Mouse (Mus musculus): Measurements from ENCODE around the gene Esam. TPM values are rescaled to one million over a fixed set of nuclear protein-coding genes. Genes with fewer than 3 reads are reported as not detected.

The Esam gene
- polyA plus RNA-seq, 1 experiment from 2014 or later, result 256 TPM

- H3K4me2 ChIP-seq (replicated peaks; ENCODE audit: low read depth, low read length), result no peak overlapping the region
- WGBS, result 44% methylated on average over 2 of the region's 2 CpGs
- H3K27ac ChIP-seq (ENCODE audit: low read length), result no peak overlapping the region
- no peaks in the 10 kb centered on the region for H3K27me3 ChIP-seq (replicated peaks; ENCODE audit: insufficient read depth, low read length)
- peaks cover 7% of the 10 kb centered on the region; the same call in 1 of the 2 replicates for H3K4me1 ChIP-seq (ENCODE audit: insufficient read depth, low read depth, low read length)
- no peak for DNase-seq (ENCODE audit: low spot score)
- no peaks in the 10 kb centered on the region for H3K36me3 ChIP-seq (ENCODE audit: insufficient read depth, low read length)
- ATAC-seq, result no peak; the same call in 1 of the 2 replicates
- TF ChIP-seq EP300 (IDR thresholded peaks at IDR 0.05) (no peak), CTCF (IDR thresholded peaks at IDR 0.05) (no peak)
- H3K9me3 ChIP-seq (ENCODE audit: low read length), result no peaks in the 10 kb centered on the region
- H3K4me3 ChIP-seq (ENCODE audit: low read depth, low read length), result no peak overlapping the region
- H3K9ac ChIP-seq (replicated peaks; ENCODE audit: low read depth), result no peak overlapping the region
Observed at GRCm38 (mm10) chr9:37569231-37569835, 41.5 kb downstream of the Esam start.

GRCm38 (mm10) chr9:37572204-37572876 is 44.5 kb downstream of the Esam start:
- Histone ChIP-seq H3K36me3 (ENCODE audit: insufficient read depth, low read length) (no peaks in the 10 kb centered on the region), H3K4me3 (ENCODE audit: low read depth, low read length) (no peak overlapping the region), H3K4me1 (ENCODE audit: insufficient read depth, low read depth, low read length) (peaks cover 7% of the 10 kb centered on the region; the same call in 1 of the 2 replicates), H3K27me3 (replicated peaks; ENCODE audit: insufficient read depth, low read length) (no peaks in the 10 kb centered on the region), H3K27ac (ENCODE audit: low read length) (no peak overlapping the region), H3K9ac (replicated peaks; ENCODE audit: low read depth) (no peak overlapping the region), H3K4me2 (replicated peaks; ENCODE audit: low read depth, low read length) (no peak overlapping the region), H3K9me3 (ENCODE audit: low read length) (no peaks in the 10 kb centered on the region)
- DNase-seq (ENCODE audit: low spot score) (no peak), ATAC-seq (no peak)
- WGBS, result 49% methylated on average over 3 of the region's 3 CpGs
- TF ChIP-seq CTCF (IDR thresholded peaks at IDR 0.05) (no peak), EP300 (IDR thresholded peaks at IDR 0.05) (no peak)

DNA sequence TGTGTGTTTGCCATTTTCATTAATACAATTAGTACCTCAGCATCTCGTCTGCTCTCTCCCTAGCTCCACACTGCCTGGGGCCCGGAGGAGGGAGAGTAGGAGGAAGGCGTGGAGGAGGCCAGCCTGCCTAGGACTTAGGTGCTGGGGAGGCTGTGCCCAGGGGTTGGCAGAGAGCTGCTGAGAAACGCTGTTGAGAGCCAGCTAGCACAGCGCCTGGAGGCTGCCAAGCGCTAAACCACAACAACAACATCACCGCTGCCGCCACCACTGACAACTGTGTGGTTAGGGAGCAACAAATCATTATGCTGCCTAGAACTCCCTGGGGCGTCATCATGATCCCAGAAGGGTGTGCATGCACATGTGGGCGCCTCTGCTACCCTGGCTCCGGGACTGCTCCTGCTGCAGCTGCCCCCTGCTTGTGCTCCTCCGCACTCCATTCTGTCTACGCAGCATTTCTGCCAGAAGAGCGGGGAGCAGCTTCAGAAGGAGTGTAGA is 48.6 kb downstream of the Esam start:
- WGBS, result 45% methylated on average over 14 of the region's 14 CpGs
- no peak overlapping the region for H3K4me2 ChIP-seq (replicated peaks; ENCODE audit: low read depth, low read length)
- ATAC-seq, result no peak

GRCm38 (mm10) chr9:37583594-37583993 is 55.7 kb downstream of the Esam start:
- ATAC-seq (no peak), DNase-seq (ENCODE audit: low spot score) (no peak)
- 89% methylated on average over 5 of the region's 5 CpGs for WGBS
- no peak overlapping the region for H3K9ac ChIP-seq (replicated peaks; ENCODE audit: low read depth)
- H3K36me3 ChIP-seq (ENCODE audit: insufficient read depth, low read length), result no peaks in the 10 kb centered on the region
- no peak overlapping the region for H3K27ac ChIP-seq (ENCODE audit: low read length)
- H3K4me3 ChIP-seq (ENCODE audit: low read depth, low read length), result no peak overlapping the region
- no peaks in the 10 kb centered on the region for H3K4me1 ChIP-seq (ENCODE audit: insufficient read depth, low read depth, low read length)
- TF ChIP-seq CTCF (IDR thresholded peaks at IDR 0.05) (no peak), EP300 (IDR thresholded peaks at IDR 0.05) (no peak)
- H3K27me3 ChIP-seq (replicated peaks; ENCODE audit: insufficient read depth, low read length), result no peaks in the 10 kb centered on the region
- H3K9me3 ChIP-seq (ENCODE audit: low read length), result no peaks in the 10 kb centered on the region
- no peak overlapping the region for H3K4me2 ChIP-seq (replicated peaks; ENCODE audit: low read depth, low read length)

More for the DNA sequence above, 48.6 kb downstream of the Esam start:
- no peak for DNase-seq (ENCODE audit: low spot score)
- Histone ChIP-seq H3K27me3 (replicated peaks; ENCODE audit: insufficient read depth, low read length) (no peaks in the 10 kb centered on the region), H3K9ac (replicated peaks; ENCODE audit: low read depth) (no peak overlapping the region), H3K27ac (ENCODE audit: low read length) (no peak overlapping the region), H3K36me3 (ENCODE audit: insufficient read depth, low read length) (no peaks in the 10 kb centered on the region), H3K9me3 (ENCODE audit: low read length) (no peaks in the 10 kb centered on the region), H3K4me3 (ENCODE audit: low read depth, low read length) (no peak overlapping the region), H3K4me1 (ENCODE audit: insufficient read depth, low read depth, low read length) (no peaks in the 10 kb centered on the region)
- TF ChIP-seq EP300 (IDR thresholded peaks at IDR 0.05) (no peak), CTCF (IDR thresholded peaks at IDR 0.05) (no peak)

GRCm38 (mm10) chr9:37586718-37587117 is 58.8 kb downstream of the Esam start:
- TF ChIP-seq CTCF (IDR thresholded peaks at IDR 0.05) (no peak), EP300 (IDR thresholded peaks at IDR 0.05) (no peak)
- Histone ChIP-seq H3K27ac (ENCODE audit: low read length) (no peak overlapping the region), H3K9ac (replicated peaks; ENCODE audit: low read depth) (no peak overlapping the region), H3K4me3 (ENCODE audit: low read depth, low read length) (no peak overlapping the region), H3K36me3 (ENCODE audit: insufficient read depth, low read length) (no peaks in the 10 kb centered on the region), H3K4me2 (replicated peaks; ENCODE audit: low read depth, low read length) (no peak overlapping the region), H3K9me3 (ENCODE audit: low read length) (no peaks in the 10 kb centered on the region), H3K4me1 (ENCODE audit: insufficient read depth, low read depth, low read length) (no peaks in the 10 kb centered on the region), H3K27me3 (replicated peaks; ENCODE audit: insufficient read depth, low read length) (no peaks in the 10 kb centered on the region)
- 74% methylated on average over 4 of the region's 4 CpGs for WGBS
- ATAC-seq (no peak), DNase-seq (ENCODE audit: low spot score) (no peak)

Other genes starting within 250 kb of the Esam start
- 4.5 and 5.8 TPM in 2 replicates for gene Ccdc15, start 179.6 kb upstream of the Esam start, polyA plus RNA-seq (2015; fragmentation: Nextera tagmentation; extraction: Ambion mirVana)
- gene Hepacam, start 160.7 kb upstream of the Esam start, polyA plus RNA-seq (2015; fragmentation: Nextera tagmentation; extraction: Ambion mirVana), result 0.81 and 1.2 TPM in 2 replicates
- gene Robo4, start 126.2 kb upstream of the Esam start, polyA plus RNA-seq (2015; fragmentation: Nextera tagmentation; extraction: Ambion mirVana), result 18.9 and 21.6 TPM in 2 replicates
- gene Robo3, start 94.8 kb upstream of the Esam start, polyA plus RNA-seq (2015; fragmentation: Nextera tagmentation; extraction: Ambion mirVana), result 0.08 and 0.14 TPM in 2 replicates
- gene Msantd2, start 38.8 kb upstream of the Esam start, polyA plus RNA-seq (2015; fragmentation: Nextera tagmentation; extraction: Ambion mirVana), result 12.1 and 12.2 TPM in 2 replicates
- gene Vsig2, start 11.2 kb downstream of the Esam start, polyA plus RNA-seq (2015; fragmentation: Nextera tagmentation; extraction: Ambion mirVana), result 85.6 and 94.9 TPM in 2 replicates
- gene Nrgn, start 24.8 kb downstream of the Esam start, polyA plus RNA-seq (2015; fragmentation: Nextera tagmentation; extraction: Ambion mirVana), result 4.0 and 4.2 TPM in 2 replicates
- gene Siae, start 27.6 kb downstream of the Esam start, polyA plus RNA-seq (2015; fragmentation: Nextera tagmentation; extraction: Ambion mirVana), result 7.7 and 9.9 TPM in 2 replicates
- gene Spa17, start 85.6 kb downstream of the Esam start, polyA plus RNA-seq (2015; fragmentation: Nextera tagmentation; extraction: Ambion mirVana), result 19.2 and 21.6 TPM in 2 replicates
- 153 and 163 TPM in 2 replicates for gene Tbrg1, start 129.2 kb downstream of the Esam start, polyA plus RNA-seq (2015; fragmentation: Nextera tagmentation; extraction: Ambion mirVana)
- gene Panx3, start 141.2 kb downstream of the Esam start, polyA plus RNA-seq (2015; fragmentation: Nextera tagmentation; extraction: Ambion mirVana), result 0.05 and 0.20 TPM in 2 replicates
- gene Olfr160, start 188.2 kb downstream of the Esam start, polyA plus RNA-seq (2015; fragmentation: Nextera tagmentation; extraction: Ambion mirVana), result not detected in 2 replicates
- gene Olfr874, start 217.0 kb downstream of the Esam start, polyA plus RNA-seq (2015; fragmentation: Nextera tagmentation; extraction: Ambion mirVana), result not detected in 2 replicates
- not detected in 2 replicates for gene Olfr875, start 243.8 kb downstream of the Esam start, polyA plus RNA-seq (2015; fragmentation: Nextera tagmentation; extraction: Ambion mirVana)